Mouse (Mus musculus) kidney, adult 9 months (tissue): ENCODE data around the gene Rnf220.
A peak's percentile ranks its signal among the peaks of the same experiment; 100 is the strongest.

Experiments
- DNase-seq: peaks from one replicate; pipeline ENCODE4 v3.0.0; 2022

Gene Rnf220

GRCm38 (mm10) chr4:117487471-117487870, 9.4 kb downstream of the Rnf220 start:
- DNase-seq, result no peak

DNA sequence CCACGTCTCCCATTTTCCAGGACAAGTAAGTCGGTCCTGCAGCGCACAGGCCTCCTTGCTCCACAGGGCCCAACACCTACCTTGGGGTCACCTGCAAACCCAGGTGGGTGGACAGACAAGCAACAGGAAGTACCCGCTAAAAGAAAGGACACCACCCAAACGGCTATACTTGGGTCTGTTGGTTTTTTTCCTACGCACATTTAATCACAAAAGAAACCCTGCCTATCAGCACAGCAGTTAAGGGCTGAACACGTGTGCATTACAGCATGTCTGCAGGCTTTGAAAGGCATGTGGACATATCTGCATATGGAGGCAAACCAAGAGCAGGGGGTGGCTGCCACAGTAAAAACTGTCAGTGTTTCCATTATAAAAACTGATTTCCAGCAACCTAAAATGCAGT, 10.7 kb downstream of the Rnf220 start:
- no peak for DNase-seq

DNA sequence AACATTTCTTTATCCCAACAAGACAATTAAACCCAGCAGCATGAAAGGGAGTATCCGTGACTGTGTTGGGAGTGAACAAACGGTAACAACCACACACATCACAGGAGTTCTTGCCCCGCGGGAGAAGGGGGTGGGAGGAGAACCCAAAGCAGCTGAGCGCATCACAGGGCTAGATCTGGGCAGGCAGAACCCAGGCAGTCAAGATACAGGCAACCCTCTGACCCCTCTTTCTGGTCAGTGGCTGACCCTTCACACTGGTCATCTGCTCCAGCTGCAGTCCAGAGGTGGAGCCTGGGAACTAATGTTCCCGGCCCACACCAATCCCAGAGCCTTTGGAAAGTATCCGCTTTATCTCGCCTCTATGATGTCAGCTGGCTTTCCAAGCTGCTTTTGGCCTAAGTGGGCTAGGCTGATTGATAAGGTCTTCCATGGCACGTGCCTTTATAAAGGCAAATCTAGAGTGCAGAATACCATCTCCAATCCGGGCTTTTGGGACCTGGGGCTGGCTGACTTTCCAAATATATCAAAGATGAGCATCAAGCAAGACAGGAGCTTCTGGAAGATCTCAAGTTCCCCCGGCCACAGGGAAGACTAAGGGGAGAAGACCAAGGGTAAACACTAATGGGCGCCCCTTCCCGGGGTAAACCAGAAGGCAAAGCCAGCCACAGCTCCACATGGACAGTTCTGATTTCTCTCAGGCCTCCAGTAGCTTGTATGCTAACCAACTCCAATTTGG, 11.6 kb downstream of the Rnf220 start:
- no peak for DNase-seq

GRCm38 (mm10) chr4:117484256-117485044, 12.4 kb downstream of the Rnf220 start:
- no peak for DNase-seq

- DNase-seq, result peak; percentile 61
Measured at GRCm38 (mm10) chr4:117483931-117484255, 13.0 kb downstream of the Rnf220 start.

DNA sequence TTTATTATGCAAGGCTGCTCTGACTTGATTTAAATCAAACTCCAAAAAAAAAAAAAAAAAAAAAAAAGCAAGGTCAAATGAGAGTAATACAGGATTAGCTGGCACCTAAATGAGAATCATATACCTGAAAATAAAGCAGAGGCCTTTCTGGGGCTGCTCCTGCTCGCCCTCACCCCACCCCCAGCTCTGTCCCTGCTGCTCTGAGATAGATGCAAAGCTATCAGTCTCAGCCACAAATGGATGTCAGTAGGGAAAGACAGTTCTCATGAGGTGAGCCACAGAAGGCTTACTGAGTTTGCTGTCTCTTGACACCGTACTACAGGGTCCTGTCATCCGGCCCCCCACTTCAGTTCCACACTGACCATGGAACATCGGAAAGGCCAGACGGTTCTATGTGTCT, 14.7 kb downstream of the Rnf220 start:
- DNase-seq, result no peak

DNA sequence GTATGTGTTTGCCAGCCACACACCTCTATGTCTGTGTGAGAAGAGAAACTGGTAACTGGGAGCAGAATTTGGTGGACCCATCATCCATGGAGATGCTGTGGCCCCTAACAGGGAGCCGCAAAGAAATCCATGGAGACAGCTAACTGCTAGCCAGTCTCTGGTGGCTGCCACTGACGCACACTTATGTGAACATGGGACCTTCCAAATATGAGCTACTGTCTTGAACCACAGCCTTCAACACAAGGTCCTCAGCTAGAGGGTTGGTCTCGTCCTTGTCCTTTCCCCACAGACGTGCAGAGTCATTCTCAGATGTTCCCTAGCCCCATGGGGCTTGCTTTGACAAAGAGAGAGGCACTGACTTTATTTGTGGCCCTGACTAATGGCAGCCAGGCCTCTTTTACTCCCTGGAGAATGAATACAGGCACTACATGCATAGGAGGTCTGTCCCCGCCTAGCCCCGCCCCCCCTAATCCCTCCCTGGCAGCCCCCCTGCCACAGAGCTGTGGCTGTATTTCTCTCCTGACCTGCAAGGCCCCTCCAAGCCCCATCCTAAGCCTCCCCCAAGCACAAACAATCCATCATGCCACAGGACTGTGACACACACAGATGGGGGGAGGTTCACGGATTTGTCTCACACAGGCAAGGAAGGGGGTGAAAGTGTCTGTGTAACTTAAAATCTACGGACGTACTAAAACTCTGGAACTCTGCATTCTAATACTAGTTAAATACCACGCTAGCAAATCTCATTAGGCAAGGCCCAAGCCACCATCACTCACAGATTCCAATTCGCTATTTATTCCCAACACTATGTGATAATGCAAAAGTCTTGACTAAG, 16.0 kb downstream of the Rnf220 start:
- DNase-seq, result no peak

GRCm38 (mm10) chr4:117479951-117480350, 16.9 kb downstream of the Rnf220 start:
- no peak for DNase-seq

- DNase-seq, result peak; percentile 60
Measured at GRCm38 (mm10) chr4:117478101-117478673, 18.7 kb downstream of the Rnf220 start.

DNA sequence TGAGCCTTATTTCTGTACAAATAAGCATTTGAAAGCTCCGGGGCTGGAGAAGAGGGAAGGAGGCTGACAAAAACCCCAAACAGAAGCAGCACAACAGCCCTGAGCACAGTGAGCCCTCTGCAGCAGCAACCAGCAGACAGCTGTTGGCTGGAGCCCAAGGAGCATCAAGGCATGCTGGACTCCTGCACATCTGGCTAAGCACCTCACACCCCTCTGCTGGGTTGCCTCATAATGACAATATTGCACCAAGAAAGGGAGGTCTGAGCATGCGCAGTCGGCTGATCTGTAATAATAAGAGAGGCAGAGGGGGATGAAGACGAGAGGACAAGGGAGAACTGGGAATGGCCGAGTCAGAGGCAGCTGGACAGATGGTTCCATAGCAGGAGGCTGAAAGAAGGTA, 19.5 kb downstream of the Rnf220 start:
- no peak for DNase-seq

DNA sequence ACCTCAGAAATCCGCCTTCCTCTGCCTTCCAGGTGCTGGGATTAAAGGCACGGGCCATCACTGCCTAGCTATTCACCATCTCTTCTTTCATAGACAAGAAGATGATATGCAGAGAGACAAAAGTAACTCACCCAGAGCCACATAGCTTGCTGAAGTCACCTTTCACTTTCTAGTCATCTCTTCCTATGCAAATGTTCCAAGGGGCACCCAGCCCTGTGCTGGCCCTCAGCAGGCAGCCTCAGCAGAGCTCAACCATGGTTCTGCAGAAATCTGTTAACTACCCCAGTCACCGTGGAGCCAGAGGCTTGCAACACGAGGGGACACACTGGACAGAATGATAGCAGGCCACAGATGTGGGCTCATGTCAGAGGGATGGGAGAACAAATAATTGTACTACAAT, 20.1 kb downstream of the Rnf220 start:
- DNase-seq, result no peak

DNA sequence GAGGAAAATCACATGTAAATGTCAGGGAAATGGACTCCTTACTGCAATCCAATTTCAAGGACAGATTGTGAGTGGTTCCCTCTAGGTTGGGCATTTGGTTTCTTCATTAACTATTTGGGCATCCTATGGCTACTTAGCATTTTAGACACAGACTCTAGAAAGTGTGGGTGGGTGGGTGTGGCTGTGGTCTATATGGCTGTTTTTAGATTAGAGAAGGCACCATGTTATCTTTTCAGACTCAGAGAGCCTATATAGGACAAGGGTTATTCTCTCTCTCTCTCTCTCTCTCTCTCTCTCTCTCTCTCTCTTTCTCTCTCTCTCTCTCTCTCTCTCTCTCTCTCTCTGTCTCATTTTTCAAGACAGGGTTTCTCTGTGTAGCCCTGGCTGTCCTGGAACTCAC, 20.5 kb downstream of the Rnf220 start:
- no peak for DNase-seq

DNA sequence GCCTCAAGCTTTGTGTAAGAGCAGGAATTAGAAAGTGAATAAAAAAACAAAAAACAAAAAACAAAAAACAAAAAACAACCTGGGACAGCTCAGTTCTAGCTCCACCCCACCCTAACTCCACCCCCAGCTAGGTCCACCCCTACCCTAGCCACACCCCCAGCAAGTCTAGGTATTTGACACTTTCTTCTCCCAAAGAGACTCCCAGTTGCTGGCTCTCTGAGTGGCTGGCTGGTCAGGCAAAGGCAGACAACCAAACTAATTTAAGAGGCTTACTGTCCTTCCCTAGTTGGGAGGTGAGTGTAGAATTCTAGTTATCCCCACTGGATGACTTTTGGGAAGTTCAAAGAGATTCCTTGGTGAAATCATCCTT, 22.9 kb downstream of the Rnf220 start:
- DNase-seq, result no peak

GRCm38 (mm10) chr4:117473291-117473984, 23.4 kb downstream of the Rnf220 start:
- DNase-seq, result no peak

- DNase-seq, result no peak
Measured at GRCm38 (mm10) chr4:117469471-117469870, 27.4 kb downstream of the Rnf220 start.

- no peak for DNase-seq
Measured at GRCm38 (mm10) chr4:117467936-117468335, 28.9 kb downstream of the Rnf220 start.

- no peak for DNase-seq
Measured at GRCm38 (mm10) chr4:117449151-117449550, 47.7 kb downstream of the Rnf220 start.

DNA sequence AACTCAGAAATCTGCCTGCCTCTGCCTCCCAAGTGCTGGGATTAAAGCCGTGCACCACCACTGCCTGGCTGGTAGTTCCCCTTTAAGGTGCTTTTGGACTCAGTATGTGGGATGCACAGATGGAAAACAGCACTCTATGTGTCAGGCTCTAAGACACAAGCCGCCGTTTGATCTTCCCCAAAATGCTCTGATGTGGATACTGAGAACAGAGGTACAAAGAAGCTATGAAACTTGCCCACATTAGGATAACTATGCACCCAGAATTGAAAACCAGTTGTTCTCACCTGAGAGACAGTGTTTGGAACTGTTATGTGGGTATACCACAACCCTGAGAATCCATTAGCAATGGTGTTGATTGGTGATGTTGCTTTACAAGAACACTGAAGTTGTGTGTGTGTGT, 48.9 kb downstream of the Rnf220 start:
- no peak for DNase-seq

GRCm38 (mm10) chr4:117445516-117446207, 51.2 kb downstream of the Rnf220 start:
- DNase-seq, result no peak

DNA sequence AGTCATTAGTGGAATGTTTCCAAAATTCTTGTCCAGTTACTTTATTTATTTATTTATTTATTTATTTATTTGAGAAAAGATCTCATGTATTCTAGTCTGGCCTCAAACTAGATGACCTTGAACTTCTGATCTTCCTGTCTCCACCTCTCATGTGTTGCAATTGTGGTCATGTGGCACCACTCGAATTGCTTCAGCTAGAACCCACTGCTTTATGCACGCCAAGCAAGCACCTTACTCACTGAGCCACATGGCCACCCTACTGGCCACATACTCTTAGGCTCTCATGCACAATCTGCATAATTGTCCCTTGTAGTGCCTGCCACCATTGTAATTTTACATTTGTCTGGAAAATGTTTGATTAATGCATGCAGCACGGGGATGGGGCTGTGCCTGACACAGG, 57.9 kb downstream of the Rnf220 start:
- no peak for DNase-seq

DNA sequence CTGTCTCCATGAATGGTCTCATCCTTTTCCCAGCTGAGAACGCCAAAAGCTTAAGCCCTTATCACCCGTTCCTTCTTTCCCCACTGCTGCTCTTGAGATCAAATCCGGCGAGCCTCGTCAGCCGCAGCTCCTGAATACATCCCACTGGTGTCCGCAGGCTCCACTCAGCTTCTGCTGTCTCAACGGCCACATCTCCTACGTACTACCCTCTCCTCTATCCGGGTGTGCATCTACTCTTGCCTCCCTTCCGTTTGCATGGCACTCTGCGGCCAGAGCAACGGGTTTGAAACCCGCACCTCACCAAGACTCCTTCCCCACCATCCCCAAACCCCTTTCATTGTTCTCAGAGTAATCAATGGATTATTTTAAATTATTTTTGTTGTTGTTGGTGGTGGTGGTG, 58.8 kb downstream of the Rnf220 start:
- no peak for DNase-seq

DNA sequence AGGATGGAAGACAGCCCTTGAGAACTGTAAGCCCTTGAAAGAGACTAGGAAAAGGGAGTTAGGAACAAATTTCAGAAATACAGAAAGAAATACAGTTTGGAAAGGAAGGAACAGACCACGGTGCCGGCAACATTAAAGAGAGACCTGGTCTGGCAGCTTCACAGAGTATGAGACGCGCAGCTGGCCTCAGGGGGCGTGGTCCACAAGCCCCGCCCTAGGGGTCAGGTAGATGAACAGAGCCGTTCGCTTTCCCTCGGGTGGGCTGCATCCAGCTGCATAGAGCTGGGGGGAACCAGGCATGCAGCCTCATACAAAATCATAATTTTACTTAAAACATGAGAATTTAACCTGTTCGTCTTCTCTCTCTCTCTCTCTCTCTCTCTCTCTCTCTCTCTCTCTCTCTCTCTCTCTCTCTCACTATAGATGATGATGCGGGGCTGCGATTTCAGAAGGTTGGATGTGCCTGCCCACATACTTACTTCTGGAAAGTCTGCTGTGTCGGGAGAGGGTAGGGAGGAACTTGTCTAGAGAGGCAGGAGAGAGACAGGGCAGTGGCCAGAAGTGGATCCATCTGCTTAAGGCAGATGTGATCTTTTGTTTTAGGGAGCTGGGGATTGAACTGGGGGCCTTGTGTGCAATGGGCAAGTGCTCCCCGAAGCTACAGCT, 59.7 kb downstream of the Rnf220 start:
- DNase-seq, result no peak
